Mouse (Mus musculus): ENCODE measurements around the gene Fh1.

Fh1 gene

DNA sequence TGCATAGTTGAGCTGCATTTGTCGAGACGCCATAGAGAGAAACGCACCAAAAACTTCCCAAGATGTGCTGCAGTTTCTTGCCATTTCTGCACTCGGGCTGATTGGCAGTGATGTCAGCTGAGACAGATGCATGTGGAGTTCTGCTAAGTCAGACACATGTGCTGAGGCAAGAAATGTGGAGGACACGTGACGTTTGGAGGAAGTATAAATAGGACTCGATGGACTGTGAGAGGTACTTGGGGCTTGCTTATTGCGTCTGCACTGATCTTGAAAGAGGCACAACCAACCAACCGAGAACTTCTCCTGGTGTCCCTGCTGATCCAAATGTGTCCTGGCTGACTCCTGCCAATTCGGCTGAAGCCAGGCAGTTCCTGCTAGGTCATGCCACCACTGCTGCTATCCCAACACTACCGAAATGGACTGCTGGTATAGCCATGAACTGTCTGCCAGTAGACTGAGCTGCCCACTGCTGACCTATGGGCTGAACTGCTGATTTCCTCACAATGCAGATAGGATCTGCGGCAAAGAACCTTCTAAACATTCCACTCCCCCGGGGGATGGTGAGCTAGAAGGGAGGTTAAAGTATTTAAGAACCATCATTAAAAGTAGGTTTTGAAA is 5.5 kb downstream of the Fh1 start, which contains the start of gene Kmo:
Gene Kmo, plus strand, starts transcription at position 568 of the 618 bp plus-strand sequence.
- DNase-seq (ENCODE audit: low spot score), result no peak

- no peak for DNase-seq (ENCODE audit: low spot score)
Observed at GRCm38 (mm10) chr1:175614992-175615391, 10.4 kb downstream of the Fh1 start.

DNA sequence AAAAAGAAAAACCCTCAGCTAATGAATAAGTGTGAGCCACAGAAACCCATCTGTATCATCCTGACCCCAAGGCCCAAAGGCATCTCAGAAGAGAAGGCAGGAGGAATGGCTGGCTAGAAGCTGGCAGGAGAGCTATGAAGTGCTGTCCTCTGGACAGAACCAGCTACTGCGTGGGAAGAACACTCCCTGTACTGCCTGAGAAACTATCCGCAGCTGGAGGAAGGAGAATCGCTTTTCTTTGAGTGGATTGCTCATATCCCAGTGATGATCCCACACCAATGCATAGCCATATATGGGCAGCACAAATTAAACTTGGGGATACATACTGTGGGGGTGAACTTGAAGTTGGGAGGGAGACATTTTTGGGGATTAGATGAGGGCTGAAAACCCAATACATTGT is 16.7 kb downstream of the Fh1 start:
- no peak for DNase-seq (ENCODE audit: low spot score)

DNA sequence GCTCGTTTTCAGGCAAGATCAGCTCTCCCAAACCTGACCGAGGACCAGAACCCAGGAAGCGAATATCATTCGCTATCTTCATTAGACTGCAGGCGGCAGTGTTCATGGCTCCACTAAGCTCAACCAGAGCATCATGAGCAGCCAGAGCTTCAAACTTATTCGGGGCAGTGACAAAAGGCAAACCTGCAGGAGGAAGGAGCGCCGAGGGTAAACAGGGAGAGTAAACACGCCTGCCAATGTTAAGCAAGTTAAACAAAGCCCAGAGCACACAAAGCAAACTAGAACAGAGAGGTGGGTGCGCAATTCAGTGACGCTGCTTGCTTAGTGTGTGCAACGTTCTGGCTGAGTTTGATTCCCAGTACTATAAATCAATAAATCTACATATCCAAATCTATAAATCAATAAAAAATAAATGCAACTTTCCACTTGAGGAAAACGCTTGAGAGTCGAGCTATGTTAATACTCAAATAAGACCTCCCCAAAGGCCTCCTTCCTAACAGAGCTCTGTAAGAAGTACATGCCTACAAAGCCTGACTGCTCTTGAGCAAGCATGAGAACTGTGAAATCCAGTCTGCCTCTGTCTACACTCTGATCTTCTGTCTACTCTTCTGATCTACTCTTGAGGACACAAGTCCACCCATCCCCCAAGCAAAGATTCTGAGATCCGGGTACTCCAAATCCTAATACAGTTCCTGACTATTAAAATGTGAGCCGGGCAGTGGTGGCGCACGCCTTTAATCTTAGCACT is 17.4 kb downstream of the Fh1 start:
- DNase-seq (ENCODE audit: low spot score), result peak; percentile 75

DNA sequence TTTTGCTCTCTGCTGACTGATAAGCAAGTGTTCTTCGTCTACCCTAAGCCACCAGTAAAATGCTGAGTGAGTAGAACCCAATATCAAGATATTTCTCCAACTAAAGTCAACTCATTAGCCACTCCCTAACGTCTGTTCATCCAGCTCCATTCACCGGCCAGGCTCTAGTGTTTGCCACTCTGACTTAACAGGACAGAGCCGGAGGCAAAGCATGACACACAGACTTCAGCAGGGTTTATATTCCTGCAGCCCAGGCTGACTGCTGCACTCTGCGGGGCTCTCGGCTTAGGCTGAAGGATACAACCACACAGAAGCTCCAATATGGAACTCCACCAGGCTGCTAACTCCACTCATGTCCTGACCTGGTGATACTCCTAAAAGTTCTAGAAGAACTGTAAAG is 18.1 kb downstream of the Fh1 start:
- no peak for DNase-seq (ENCODE audit: low spot score)

- no peak for DNase-seq (ENCODE audit: low spot score)
Observed at GRCm38 (mm10) chr1:175603390-175603789, 22.0 kb downstream of the Fh1 start.

GRCm38 (mm10) chr1:175602231-175602630 is 23.2 kb downstream of the Fh1 start:
- peak; percentile 56 for DNase-seq (ENCODE audit: low spot score)

- DNase-seq (ENCODE audit: low spot score), result no peak
Observed at GRCm38 (mm10) chr1:175592832-175593231, 32.6 kb downstream of the Fh1 start.

GRCm38 (mm10) chr1:175586656-175587055 is 38.8 kb downstream of the Fh1 start:
- no peak for DNase-seq (ENCODE audit: low spot score)

GRCm38 (mm10) chr1:175585267-175585666 is 40.2 kb downstream of the Fh1 start:
- DNase-seq (ENCODE audit: low spot score), result no peak

DNA sequence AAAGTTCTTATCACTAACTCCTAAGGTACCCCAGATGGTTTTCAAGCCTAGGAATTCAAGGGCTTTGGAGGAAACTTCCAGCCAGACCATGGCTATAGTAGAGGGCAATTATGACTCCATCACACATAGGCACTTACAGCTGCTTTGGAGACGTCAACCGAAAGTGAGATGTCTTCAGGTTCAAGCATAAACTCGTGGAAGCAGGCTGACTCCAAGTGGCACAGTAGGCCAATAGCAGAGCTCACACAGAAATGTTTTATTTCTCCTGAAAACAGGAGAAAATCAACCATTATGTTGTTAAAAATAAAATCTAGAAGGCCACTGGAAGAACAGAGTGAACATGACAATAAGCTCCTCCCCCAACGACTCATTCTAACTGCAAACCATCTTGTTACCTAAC is 42.6 kb downstream of the Fh1 start:
- no peak for DNase-seq (ENCODE audit: low spot score)

GRCm38 (mm10) chr1:175580346-175580745 is 45.1 kb downstream of the Fh1 start:
- DNase-seq (ENCODE audit: low spot score), result no peak

DNA sequence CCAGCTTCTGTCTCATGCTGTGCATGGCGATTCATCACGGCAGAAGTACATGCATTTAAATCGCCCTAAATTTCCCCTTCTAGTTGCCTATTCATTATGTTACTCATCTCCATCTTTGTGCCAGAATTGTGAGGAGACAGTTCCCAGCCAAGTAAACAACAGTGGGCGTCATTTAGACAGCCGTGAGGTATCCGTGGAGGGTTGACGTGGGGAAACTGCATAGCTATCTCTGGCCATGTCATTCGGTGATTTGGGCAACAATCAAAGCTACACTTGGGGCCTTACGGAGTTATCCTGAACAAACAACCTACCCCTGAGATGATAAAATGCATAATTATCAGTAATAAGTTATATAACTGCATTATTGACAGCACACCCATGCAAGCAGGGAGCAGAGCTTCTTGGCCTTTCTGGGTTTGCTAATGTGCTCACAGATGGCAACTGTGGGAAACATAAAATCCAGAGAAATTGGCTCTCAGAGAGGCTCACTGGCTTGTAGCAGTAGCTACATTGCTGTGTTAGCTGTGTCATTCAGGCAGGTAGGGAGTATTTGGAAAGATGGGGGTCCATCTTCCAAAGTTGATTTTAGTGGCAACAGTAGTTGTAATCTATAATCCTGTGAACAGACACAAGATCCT is 45.7 kb downstream of the Fh1 start:
- DNase-seq (ENCODE audit: low spot score), result no peak

GRCm38 (mm10) chr1:175578425-175579096 is 46.9 kb downstream of the Fh1 start:
- no peak for DNase-seq (ENCODE audit: low spot score)

DNA sequence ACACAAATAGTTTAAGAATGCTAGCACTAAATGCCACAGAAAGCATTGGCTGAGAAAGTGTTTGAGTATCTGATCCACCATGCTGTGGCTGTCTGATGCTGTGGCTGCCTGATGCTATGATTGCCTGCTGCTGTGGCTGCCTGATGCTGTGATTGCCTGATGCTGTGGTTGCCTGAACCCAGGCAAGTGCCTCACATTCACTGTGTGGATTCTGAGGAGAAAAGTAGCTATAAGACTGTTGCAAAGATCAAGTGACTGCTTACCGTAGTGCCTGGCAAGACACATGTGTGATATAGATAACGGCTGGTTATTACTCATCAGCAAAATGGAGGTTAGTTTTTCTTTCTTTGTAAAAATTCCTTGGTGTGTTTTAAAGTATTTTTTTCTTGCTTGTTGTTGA is 51.3 kb downstream of the Fh1 start:
- DNase-seq (ENCODE audit: low spot score), result no peak

DNA sequence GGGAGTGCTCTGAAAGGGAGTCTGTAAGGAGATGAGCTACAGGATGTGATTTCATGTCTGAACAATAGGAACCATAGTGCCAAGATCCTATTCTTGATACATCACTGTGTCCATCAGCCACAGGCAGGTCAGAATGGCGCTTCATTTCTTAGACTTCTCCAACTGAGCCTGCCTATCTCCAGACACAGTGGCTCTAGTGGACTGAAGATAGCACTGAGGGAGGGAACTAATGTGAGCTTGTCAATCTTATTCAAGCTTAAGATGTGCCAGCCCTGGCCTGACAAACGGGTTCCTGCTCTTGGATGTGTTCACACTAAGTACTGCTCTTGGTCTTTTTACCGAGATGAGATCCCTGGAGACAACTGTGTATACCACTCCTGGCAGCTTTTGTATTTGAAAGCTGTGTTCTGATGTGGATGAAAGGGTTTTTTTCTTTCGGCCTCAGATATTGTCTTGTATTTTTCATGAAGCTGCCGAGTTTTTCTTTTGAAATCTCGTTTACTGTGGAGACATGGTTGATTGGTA is 59.8 kb downstream of the Fh1 start:
- no peak for DNase-seq (ENCODE audit: low spot score)

GRCm38 (mm10) chr1:175564321-175564720 is 61.1 kb downstream of the Fh1 start:
- DNase-seq (ENCODE audit: low spot score), result no peak

DNA sequence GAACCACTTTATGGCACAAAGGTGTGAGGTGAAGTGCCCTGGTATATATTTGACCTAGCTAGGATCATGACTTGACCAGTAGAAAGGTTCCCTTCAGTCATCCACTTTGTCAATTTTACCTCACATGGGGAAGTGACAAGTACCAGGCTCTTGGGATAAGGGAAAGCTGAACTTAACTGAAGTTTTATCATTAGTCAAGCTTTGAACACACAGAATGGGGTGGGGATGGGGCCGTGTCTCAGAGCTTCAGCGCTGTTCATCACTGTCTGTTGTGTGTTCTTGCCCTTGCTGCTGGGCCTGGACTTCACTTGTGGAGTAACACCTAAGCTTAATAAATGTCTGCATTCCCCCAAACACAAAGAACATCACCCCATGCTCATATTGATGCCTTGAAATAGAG is 63.1 kb downstream of the Fh1 start:
- no peak for DNase-seq (ENCODE audit: low spot score)

DNA sequence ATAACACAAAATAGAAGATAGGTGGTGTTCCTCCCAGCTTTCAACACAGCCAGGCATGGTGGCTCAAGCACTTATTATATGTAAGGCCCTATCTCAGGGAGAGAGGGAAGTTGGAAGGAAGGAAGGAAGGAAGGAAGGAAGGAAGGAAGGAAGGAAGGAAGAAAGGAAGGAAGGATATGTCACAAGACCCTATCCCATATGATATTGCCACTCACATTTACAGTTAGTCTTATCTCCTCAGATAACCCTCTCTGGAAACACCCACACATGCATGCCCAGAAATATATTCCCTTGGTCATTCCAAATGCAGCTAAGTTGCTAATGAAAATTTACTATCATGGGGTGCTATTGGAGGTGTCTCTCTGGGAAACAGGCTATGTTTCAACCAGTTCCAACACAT is 63.6 kb downstream of the Fh1 start:
- DNase-seq (ENCODE audit: low spot score), result no peak

DNA sequence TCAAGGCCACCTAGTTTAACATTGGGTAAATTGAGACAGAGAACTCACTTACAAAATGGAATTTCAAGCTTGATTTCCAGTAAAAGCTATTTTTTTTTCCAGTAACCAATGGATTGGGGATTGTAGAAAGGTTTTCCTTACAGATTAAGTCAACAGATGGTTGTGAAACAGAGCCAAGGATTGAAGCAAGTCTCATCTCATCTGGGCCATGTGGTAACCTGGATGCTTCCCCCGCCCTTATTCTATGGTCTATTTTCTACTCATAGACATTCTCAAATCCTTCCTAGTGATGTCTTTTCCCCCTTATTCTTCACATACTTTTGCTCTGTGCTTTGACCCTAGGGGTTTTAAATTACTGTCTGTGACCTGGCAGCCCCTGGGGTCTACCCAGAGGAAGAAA is 70.8 kb downstream of the Fh1 start:
- DNase-seq (ENCODE audit: low spot score), result no peak

DNA sequence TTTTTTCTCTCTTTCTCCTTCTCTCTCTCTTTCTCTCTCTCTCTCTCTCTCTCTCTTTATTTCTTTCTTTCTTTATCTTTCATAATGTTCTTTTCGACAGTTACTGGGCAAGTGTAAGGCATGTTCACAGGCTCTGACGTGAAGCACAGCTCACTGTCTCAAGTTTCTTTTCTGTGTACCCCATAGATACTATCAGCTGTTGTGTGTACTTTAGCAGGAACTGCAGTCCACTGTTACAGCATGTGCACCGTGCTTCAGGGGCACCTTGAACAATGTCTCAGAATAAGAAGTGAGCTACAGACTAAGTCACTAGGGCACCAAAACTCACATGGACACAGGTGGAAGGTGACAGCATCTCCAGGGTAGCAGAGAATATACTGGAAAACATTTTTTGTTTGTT is 73.0 kb downstream of the Fh1 start:
- no peak for DNase-seq (ENCODE audit: low spot score)

DNA sequence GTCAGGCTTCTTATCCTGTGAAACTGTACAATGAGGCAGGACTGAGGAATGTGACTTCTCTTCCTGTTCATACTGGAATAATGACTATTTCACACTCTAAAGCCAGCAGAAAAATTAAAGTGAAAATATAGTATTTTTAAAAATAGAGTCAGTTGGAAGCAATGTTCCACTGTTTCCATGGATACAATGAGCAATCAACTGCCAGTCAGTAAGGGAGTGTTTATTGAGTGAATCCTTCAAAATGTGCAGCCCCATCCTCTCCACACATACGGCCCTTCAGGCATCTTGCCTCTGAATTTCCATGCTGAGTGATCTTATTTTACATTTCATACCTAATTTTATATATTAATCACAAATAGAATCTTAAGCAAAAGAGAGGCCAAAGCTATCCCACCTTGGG is 74.8 kb downstream of the Fh1 start:
- no peak for DNase-seq (ENCODE audit: low spot score)
